Mouse (Mus musculus) liver, adult (tissue): ENCODE measurements around the gene Ndufb2.
A peak's percentile ranks its signal among the peaks of the same experiment; 100 is the strongest.

Experiments used
- GATA4 ChIP-seq: IDR thresholded peaks from 2 replicates; pipeline ENCODE4 v1.6.1; 2014; ENCODE audit warnings: mild to moderate bottlenecking, low read length; ENCODE audit not compliant: insufficient replicate concordance

Gene Ndufb2

GRCm38 (mm10) chr6:39592401-39593214, at the start of gene Ndufb2:
Gene Ndufb2 (plus strand): TSS chr6:39592574.
- TF ChIP-seq GATA4, result peak; percentile 29; the same call in 1 of the 2 replicates

- no peak for TF ChIP-seq GATA4
Measured at GRCm38 (mm10) chr6:39542631-39543597, 49.5 kb upstream of the Ndufb2 start.

GRCm38 (mm10) chr6:39543769-39544420, 48.5 kb upstream of the Ndufb2 start:
- no peak; the same call in 1 of the 2 replicates for TF ChIP-seq GATA4

- TF ChIP-seq GATA4, result no peak
Measured at GRCm38 (mm10) chr6:39545474-39545873, 46.9 kb upstream of the Ndufb2 start.

GRCm38 (mm10) chr6:39548030-39548429, 44.3 kb upstream of the Ndufb2 start:
- TF ChIP-seq GATA4, result no peak

GRCm38 (mm10) chr6:39551981-39552636, 40.3 kb upstream of the Ndufb2 start:
- no peak for TF ChIP-seq GATA4

- peak; percentile 55; the same call in 1 of the 2 replicates for TF ChIP-seq GATA4
Measured at GRCm38 (mm10) chr6:39554888-39555647, 37.3 kb upstream of the Ndufb2 start.

GRCm38 (mm10) chr6:39555648-39555945, 36.8 kb upstream of the Ndufb2 start:
- TF ChIP-seq GATA4, result peak; percentile 62; the same call in 1 of the 2 replicates

GRCm38 (mm10) chr6:39556900-39557659, 35.3 kb upstream of the Ndufb2 start:
- TF ChIP-seq GATA4, result no peak

GRCm38 (mm10) chr6:39557723-39558261, 34.6 kb upstream of the Ndufb2 start, which contains the start of gene Dennd2a:
Gene Dennd2a (minus strand): TSS chr6:39557867.
- TF ChIP-seq GATA4, result no peak

- no peak for TF ChIP-seq GATA4
Measured at GRCm38 (mm10) chr6:39559276-39559939, 33.0 kb upstream of the Ndufb2 start.
